Mouse (Mus musculus) cerebellum, adult 11-12 months (tissue): ENCODE measurements around the gene Atm.

Source experiments
- DNase-seq: peaks from one replicate; pipeline ENCODE4 v3.0.0; 2022

The Atm gene

DNA sequence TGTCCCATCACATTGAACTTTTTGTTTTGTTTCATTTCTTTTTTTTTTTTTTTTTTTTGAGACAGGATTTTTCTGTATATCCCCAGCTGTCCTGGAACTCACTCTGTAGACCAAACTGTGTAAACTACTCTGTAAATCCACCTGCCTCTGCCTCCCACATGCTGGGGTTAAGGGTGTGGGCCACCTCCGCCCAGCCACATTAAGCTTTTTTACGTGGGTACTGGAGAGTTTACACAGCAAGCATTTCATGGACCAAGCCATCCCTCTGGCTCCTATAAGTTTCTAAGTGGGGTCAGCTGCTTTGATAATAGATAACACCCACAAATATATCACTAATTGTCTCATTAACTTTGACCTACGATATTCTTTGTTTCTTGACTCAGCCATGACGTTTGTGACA is 128.0 kb downstream of the Atm start:
- DNase-seq = no peak

DNA sequence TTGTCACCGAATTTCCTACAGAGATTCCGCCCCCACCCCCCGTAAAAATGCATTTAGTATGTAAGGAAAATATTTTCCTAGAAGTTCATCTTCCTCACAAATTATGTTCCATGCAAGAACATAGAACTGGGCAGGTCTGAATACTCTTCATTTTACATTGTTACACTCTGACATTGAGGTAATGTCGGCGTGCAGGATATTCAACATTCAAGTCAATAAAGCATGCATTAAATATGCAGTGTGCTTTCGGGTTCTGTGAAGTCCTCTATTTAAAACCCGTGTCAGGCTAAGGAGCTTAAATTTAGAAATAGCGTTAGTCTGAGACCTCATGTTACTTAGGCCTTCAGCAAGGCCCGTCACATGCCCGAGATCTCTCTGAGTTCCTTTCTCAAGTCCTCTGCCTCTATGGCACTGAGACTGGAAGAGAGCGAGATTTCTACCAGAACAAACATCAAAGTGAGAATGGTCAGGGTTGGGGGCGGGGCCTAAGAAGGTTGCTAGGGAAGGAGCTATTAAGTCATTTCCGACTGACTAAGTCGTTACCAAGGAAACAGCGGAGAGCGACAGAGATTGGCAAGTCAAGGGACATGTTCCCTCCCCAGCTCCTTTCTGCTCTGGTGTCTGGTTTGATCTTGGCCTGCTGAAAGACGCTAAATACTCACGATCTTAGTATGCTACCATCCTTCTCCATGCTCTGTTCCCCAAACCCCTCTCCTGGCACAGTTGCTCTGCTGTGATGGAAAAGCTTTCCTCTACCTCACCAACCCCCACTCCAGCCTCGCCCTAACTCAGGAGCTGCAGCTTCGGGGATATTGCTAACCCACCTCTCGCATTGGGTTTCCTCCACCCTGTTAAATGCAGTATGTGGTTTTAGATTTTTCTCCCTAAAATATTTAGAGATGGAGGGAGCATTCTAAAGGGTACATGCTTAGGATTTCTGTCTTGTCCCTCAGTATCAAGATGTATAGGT is 131.5 kb downstream of the Atm start:
- peak; percentile 58 for DNase-seq

GRCm38 (mm10) chr9:53404050-53404752 is 132.3 kb downstream of the Atm start:
- no peak for DNase-seq

- DNase-seq = no peak
These were observed 133.5 kb downstream of the Atm start for GRCm38 (mm10) chr9:53402991-53403390.

- no peak for DNase-seq
These were observed 134.2 kb downstream of the Atm start, which contains the start of gene 4930550C14Rik for GRCm38 (mm10) chr9:53402291-53402711. Gene 4930550C14Rik (plus strand): TSS chr9:53402325.

GRCm38 (mm10) chr9:53401146-53401545 is 135.4 kb downstream of the Atm start:
- DNase-seq = no peak

- DNase-seq = no peak
These were observed 135.8 kb downstream of the Atm start for GRCm38 (mm10) chr9:53400696-53401095.

DNA sequence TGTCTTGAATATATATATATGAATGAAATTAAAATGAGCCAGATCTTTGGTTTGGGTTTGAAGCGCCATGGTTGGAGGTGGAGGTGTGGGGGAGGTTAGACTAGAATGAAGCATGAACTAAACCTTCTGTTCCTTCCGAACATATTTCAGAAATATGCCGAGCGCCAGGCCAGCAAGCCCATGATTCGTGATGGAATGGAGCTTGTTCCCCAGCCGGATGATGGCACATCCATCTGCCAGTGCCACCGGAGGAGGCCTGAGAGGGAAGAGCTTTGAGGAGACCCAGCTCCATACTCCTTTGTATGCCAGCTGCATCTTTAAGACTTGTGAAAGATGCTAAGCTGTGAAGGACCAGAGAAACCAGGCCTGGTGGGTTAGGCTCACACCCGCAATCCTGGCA is 137.0 kb downstream of the Atm start:
- DNase-seq = no peak

DNA sequence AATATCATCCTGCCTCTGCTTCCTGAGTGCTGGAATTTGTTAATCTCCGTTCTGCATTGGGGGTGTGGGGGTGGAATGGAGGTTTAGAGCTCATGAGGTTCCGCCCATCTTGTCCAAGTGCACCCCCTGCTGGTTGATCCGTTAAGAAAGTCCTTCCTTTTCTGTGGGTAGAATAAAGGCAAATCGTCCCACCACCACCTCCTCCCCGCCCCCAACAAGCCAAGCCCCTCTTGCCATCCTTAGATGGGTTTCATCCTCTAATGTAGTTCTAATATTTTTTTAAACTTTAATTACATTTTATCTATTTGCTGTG is 138.2 kb downstream of the Atm start:
- DNase-seq = peak; percentile 59

GRCm38 (mm10) chr9:53397685-53398387 is 138.7 kb downstream of the Atm start:
- DNase-seq = no peak

GRCm38 (mm10) chr9:53390136-53390535 is 146.4 kb downstream of the Atm start:
- DNase-seq = no peak
